Mouse (Mus musculus) gastrocnemius, adult 18-20 months (tissue): Measurements from ENCODE around the gene Cacna2d1. TPM values are rescaled to one million over a fixed set of nuclear protein-coding genes. Genes with fewer than 3 reads are reported as not detected.

Experiments
- DNase-seq: peaks from one replicate; pipeline ENCODE4 v3.0.0; 2021; ENCODE audit warnings: low spot score
- total RNA-seq, 2 experiments: library from RNA; stranded (reverse); gene quantifications; 2 replicates each; pipeline ENCODE4 v1.2.3; 2021

Cacna2d1 gene
- total RNA-seq, 2 experiments from 2014 or later: 235 to 243 TPM

DNA sequence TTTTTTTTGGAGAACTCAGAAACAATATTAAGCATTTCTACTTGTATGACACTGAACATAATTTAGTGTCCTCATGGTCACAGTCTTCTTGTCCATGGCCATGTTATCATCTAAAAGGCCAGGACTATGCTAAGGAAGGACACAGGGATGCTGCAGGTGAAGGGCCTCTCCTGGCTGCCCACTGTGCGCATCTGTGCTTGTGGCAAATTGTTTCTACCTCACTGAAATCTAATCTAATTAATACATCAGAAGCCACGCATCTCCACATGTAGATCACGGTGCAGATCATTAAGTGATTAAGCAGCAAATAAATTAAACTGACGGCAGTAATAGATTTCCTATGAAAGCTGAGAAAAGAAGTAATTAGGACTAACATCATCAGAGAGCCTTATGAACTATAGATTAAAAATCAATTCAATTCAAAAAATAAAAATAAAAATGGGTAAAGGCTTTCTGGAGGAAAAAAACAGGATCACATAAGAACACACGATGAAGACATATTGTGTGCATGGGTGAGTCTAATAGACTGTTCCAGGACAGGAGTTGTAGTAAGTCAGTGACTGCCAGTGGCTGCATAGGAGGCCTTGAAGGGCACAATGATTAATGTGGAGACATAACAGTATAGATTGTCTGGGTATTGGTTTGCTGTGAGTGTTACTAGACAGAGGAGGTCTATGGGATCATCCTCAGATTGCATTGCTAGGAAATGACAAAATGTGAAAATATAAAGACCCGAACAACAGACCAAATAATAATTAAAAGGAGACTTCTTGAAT, 318.4 kb downstream of the Cacna2d1 start:
- no peak for DNase-seq

DNA sequence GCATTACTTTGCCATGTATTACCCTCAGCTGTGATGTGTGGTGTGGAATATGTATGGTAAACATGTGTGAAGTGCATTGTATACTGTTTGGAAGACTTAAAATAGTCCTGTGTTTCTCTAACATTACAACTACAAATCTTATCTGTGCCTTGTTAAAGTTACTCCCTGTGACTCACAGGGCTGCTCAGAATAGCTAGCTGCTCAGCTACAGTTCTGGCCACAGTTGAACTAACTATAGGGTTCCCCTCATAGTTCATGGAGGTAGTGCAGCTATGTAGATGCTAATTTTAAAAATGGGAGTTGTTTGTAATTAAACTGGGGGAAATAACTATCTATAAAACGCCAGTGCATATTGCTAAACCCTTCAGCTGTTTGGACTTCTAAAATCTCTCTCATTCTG, 319.3 kb downstream of the Cacna2d1 start:
- DNase-seq: no peak

DNA sequence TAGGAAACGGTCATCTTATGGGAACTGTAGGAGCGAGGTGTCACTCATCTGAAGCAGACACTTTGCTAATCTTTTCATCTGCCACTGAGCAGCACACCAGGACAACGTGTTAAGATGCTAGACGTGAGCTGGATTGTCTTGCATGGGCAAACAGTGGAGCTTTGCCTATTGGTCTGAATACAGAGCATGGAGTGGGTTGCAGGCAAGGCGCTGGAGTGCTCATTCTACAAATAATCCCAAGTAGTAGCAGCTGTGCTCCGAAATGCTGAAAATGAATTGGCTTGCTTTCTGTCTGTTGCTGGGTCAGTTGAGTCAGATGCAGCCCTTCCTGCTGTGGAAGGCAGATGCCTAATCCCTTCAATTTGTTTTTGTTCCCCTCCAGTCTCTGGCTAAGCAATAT, 330.9 kb downstream of the Cacna2d1 start:
- DNase-seq: no peak

DNA sequence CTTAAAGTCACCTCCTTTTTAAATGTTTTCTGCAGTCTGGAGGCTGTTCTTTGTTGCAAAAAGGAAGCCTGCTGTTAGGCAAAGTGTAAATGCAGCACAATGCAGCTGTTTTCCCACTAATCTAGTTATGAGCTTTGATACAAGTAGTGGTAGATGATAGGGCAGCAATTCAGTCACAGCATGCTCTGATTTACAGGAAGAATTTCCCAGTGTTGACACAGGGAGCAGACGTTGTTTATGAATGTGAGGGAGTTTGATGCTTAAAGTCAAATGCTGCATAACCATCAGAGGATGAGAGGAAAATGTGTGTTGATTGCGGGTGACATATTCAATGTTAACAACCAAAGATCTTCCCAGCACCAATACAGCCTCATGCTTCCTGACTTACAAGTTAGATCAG, 342.6 kb downstream of the Cacna2d1 start:
- DNase-seq: no peak

DNA sequence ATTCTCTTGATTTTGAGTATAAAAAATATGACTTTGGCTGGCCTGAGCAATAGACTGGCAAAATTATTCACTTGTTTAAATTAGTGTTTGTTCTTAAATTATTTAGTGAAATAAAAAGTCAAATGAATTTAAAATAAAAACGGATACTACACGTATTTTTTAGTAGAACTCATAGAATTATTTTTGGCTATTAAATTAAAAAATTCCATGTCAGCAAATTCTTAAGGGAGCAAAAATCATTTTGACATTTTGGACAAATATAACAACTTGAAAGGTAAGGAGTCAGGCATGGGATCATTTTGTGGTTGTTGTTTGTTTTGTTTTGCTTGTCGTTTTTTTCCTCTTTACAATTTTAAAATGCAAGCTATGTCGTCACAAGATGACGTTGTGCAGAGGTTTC, 346.7 kb downstream of the Cacna2d1 start:
- DNase-seq: no peak

DNA sequence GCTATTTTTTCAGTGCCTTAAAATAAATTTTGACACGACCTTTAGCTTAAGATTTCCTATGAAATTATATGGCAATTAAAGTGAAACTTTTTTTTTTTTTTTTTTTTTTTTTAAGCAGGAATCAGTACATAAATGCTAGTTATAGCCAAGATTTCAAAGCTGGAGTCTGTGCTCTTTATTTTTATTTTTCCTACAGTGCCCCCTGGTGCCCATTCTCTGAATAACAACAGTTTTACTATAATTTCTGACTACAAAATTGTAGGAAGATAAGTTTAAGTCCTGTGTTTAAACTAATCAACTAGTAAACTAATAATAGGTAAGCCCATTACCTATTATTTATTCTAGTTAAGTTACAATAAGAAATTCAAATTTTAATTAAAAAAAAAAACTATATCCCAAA, 358.7 kb downstream of the Cacna2d1 start:
- peak; percentile 56 for DNase-seq

DNA sequence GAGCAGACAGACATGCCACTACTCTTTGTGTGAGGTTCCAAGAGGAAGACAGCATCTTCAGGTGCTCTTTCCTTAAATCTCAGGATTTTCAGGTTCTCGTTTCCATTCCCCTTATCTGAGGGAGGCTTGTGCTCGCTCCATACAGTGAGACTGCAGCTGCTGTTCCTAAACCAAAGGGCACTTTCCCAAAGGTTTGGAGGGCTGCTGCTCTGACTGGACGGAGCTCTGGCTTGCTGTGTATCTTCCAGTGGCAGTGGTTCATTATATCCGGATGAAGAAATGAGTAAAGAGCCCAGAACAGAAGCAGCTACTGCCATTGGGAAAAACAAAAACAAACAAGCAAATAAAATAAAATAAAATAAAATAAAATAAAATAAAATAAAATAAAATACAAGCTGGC, 359.3 kb downstream of the Cacna2d1 start:
- DNase-seq: no peak

DNA sequence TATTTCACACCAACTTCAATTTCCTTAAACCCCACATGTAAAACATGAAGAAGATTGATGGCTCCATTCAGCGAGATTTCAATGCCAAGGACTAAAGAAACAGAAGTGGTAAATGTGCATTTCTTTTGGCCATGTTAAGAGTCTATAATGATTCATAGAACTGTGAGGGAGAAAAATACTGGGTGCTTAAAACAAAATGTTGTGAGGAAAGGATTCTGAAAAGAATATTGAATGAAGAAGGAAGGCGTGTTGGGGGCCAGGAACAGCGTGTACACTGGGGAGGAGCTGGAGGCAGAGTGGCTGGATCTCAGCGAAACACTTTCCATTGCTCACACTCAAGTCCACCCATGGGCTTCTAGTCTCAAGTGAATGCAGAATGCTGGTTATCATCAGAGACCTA, 360.2 kb downstream of the Cacna2d1 start:
- no peak for DNase-seq

DNA sequence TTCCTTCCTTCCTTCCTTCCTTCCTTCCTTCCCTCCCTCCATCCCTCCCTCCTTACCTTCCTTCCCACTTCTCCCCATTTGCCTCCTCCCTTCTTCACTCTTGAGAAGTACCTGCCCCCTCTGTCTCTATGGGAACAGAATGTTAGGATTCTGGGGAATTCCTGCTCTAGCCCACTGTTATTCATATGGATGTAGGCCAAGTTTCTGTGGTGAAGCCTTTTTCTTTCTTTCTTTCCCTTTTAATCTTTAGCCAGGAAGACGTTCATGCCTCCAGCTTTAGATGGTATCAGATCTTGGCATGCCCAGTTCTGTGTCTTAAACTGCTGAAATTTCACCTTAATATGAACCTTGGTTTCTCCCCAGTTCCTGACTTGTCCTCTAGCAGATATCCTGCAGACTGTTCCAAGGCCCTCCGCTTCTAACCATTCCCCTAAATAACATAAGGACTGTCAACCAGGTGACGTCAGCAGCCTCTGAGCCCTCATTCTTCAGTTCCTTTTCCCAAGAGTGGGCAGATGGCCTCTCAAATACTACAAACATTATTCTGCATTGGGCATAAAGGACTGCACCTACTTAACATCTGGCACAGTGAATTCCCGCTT, 362.8 kb downstream of the Cacna2d1 start:
- no peak for DNase-seq

DNA sequence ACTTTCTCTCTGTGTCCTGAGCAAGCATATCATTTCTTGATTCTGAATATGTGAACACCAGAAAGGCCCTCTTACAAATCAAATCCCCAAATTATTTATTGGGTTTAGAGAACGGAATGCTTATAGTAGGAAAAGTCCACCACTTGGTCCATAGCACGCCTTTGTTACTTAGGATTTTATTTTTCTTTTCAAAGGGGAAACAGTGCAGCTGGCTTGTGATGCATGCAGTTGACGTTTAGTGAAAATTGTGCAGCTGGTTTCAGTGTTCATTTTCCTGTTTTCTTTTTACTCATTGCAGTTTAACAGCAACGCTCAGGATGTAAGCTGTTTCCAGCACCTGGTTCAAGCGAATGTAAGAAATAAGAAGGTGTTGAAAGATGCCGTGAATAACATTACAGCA, 365.1 kb downstream of the Cacna2d1 start:
- no peak for DNase-seq

DNA sequence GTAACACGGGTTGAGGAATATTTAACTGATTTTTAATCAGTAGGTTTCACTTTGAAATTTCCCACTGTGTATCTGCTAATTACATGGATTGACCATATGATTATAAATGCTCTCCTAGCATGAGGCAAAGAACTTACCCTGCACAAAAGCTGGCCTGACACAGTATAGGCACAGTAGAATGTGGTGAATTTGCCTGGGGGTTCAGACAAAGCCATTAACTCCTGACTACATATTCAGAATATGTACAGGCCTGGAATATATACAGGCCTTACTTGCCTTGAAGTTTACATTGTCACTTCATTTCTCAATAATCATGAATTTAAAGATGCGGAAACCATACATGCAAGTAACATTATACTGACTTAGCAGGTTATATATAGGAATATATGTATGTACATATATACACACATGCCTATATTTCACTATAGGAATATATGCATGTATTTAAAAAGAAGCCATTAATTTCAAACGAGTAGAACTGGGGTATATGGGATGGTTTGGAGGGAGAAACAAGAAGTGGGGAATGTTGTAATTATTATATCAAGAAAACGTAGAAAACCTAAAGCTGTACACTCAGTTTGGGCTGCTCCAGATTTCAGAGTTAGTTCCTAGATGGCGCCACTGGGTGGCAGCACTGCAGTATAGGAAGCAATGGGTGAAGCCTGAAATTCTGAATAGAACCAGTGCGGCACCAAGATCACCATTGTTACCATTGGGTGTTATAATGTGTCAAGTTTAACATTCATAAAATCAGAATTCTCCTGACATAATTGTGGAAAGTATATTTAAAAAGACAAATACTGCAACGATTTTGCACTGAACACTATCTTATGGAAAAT, 374.9 kb downstream of the Cacna2d1 start:
- peak; percentile 33 for DNase-seq

DNA sequence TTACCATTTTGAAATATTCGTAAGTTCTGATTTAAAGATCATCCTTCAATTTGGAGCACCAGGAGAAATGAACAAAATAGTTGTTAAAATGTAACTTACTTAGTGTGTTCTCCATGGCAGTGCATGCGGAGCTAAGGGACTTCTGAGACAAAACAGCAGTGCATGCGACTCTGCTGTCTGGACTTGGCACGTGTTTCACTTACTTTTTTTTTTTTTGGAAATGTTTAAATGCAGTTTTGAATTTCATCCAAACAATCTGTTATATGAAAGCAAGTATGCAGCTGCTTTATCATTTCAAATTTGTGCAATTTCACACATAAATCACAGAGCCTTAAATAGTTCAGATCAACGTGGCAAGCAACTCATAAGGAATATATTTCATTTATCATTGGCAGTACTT, 379.8 kb downstream of the Cacna2d1 start:
- DNase-seq: no peak

DNA sequence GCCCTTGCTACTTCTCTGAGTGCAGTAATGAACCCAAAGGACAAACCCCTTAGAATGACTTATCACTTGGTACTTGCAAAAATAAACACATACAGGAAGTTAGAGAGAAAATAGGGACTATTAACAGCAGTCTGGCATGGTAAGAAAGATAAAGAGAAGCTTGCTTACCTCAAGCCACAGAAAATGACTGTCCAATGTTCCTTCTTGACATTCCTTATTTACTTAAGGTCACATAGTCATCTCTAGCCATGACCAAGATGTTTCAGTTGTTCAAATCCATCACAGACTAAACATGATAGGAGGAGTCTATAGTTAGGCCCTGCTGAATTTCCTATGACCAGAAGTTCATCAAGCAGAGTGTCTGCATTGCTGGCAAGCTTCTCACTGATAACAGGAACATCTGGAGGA, 381.5 kb downstream of the Cacna2d1 start:
- DNase-seq: no peak

DNA sequence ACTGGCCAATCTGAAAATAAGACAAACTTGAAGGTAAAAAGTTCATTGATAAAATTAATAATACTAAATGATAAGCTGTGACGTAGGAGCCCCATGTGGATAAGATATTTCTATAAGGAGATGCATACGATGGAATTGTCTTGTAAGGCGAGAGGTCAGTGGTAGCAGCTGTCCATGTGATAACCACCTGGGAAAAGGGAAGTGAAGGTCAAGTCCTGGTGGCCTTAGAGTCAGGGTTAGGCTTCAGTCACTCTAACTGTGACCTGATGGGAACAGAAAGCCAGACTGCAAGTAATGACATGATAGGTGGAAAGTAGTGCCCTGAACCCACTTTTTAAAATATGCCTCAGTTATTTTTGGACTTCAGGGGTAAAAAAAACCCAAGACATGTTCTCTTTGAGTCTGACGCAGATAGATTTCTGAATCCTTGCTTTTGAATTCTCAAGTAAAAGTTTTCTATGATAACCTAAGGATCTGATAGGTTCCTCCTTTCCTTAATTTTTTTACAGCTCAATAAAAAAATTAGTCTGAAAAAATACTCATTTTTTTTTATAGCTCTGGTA, 383.3 kb downstream of the Cacna2d1 start:
- no peak for DNase-seq

DNA sequence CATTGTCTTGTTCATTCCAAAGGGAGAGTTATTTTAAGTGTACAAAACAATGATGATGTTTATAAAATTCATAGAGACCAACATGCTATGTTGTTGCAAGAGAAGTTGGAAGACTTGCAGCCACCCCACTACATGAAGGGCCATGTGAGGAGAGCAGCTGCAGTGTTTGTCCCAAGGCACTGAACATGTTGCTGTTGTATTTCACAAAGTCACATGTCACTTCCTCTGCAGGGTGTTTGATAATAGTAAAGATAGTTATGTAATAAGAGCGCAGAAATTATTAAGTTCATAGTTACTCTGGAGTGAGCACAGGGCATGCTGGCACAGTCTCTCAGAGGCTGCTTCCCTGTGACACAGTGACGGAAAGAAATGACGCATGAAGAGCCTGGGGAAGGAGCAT, 392.1 kb downstream of the Cacna2d1 start:
- no peak for DNase-seq

DNA sequence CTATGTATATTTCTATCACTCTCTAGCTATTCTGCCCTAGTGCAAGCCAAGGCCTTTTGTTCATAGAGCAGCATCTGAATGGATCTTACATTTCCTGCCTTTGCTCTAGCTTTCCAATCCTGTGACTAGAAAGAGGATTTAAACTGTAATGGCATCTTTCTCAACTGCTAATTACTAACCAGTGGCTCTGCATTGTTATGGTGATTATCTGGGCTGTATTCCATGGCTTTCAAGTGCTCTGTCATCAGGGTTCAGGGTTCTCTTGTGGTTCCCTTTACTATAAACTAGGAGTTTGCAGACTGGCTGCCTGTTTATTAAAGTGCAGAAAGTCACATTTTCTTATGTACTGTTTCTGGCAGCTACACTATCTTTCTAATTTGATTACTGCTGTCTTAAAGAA, 410.9 kb downstream of the Cacna2d1 start:
- no peak for DNase-seq

DNA sequence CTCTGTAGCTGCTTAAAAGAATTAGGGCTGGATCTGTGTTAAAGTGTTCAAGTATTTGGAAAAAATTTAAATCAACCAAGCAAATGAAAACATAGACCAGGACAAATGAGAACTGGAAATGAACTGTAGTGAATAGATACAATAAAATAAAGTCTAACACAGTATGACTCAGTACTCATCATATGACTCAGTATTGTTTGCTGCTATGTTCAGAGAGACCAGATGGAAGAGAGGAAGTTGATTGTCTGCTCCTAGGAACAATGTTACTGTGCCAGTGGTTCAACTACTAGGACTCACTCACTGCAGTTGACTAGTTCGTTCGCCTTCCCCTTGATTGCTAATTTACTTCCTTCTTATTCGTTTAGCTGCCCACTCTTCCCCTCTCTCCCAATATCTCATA, 421.3 kb downstream of the Cacna2d1 start:
- DNase-seq: no peak

DNA sequence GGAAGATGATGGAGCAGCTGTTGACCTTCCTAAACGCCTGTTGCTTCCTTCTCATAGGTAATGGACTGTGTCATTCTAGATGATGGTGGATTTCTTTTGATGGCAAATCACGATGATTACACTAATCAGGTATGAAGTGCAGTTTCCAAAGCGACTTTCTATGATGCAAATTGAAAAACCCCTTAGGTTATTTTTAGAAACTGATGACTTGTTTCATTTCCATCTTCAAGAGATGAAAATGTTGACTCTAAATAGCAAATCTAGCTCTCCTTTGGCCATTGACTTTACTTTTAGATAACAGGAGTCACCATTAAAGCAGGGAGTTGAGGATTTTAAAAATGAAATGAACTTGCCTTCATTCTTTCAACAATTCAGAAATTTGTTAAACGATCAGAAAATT, 423.2 kb downstream of the Cacna2d1 start:
- no peak for DNase-seq

DNA sequence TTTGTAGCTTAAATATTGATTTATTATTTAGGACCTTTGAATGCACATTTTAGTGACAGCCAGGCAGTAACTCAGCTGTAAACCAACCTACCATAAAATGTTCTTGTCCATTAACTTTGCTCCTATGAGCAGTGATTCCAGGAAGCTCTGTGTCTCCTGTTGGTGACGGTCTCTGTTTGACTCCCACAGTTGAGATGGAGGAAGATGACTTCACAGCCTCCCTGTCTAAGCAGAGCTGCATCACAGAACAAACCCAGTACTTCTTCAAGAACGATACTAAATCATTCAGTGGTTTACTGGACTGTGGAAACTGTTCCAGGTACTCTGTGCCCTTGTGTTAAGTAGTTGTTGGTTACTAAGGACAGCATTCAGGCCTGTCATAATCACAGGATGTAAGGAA, 427.6 kb downstream of the Cacna2d1 start:
- DNase-seq: no peak

DNA sequence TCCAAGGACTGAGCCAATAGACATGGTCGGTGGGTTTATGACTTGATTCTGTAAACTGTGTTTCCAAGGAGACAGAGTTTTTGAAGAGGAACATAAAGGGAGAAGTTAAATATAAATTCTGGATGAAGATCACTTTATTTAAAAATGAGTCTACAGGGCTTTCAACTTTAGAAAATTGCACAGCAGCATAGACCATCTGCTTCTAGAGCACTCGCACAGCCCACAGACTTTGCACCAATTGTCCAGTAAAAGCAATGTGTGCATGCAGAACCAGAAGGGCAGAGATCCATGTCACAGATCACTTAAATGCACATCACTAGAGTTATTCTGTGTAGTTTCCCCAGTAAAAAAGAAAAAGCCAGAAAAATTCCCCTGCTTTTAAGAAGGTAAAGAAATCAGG, 428.7 kb downstream of the Cacna2d1 start:
- DNase-seq: no peak

DNA sequence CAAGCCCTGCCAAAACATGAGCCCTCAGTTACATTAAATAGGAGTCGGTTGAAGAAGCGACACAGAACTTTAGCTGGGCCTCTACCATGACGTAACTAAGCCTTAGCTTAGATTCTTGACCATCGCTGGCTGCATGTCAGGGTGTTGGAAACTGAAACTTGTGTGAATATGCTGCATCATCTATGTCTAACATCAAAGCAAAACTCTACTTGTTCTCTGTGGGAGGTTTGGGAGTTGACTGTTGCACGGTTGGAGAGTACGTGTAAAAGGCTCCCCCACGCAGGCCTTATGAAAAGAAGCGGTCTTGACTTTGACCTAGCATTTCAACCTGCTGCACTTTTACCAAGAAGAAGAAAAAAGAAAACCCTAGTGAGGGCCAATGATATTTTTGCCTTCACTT, 436.2 kb downstream of the Cacna2d1 start:
- DNase-seq: no peak

DNA sequence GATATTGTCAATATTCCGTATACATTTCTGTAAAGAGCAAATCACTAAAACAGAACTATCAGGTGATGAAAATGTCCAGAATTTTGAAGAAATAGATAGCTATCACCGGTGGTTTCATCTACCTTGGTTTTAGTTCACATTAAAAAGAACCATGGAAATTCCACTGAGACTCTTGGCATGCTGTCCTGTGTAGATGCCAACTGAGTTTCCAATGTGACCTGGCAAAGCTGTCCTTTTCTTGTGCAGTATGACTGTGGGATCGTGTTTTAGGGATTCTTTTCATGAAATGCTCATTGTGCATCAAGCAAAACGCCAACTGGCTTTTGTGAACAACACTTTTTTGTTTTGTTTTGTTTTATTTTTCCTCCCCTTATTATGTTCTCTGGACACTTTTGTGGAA, 439.5 kb downstream of the Cacna2d1 start:
- DNase-seq: no peak
